Mouse (Mus musculus): ENCODE results near the gene Arhgef11.

Gene Arhgef11

DNA sequence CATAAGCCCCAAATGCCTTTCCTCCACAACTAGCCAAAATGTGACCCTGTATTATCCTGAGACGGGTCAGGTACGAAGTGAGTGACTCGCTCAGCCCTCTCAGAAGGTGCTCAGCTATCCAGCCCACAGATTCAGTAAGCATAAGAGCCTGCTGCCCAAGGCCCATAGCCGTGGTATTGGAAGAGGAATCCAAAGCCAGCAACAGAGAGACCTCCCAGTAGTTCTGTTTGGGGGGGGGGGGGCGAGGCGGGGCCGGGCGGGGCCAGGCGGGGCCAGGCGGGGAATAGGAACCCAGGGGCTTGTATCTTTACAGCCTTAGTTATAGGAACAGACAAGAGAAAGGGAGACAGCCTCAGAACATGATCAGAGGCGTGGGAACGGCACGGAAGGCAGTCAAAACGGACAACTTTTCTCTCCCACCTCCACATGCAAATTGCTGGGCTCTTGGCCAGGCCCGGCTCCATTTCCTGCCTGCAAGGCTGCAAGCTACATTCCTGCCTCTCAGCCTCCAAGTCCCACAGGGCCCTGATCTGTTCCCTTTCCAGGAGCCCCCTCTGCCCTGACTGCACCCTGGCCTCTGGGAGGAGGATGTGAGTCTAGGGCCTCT, 146.4 kb downstream of the Arhgef11 start:
- peak; percentile 74 for DNase-seq

DNA sequence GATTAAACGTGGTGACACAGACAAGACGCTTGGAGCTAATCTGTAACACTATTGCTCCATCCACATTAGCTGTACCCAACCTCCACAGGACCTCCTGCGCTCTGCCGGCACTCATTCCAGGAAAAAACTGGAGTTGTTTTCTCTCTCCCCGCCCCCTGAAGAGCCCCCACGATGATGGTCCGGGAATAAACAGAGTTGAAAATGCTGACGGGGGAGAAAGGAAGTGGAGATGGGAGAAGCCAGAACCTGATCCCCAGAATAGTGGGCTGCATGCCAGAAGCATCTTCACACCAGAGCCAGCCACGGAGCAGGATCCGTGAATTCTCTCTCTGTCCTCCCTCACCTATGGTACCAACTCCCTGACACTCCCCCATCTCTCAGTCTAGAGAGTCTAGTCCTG, 147.1 kb downstream of the Arhgef11 start:
- no peak for DNase-seq

DNA sequence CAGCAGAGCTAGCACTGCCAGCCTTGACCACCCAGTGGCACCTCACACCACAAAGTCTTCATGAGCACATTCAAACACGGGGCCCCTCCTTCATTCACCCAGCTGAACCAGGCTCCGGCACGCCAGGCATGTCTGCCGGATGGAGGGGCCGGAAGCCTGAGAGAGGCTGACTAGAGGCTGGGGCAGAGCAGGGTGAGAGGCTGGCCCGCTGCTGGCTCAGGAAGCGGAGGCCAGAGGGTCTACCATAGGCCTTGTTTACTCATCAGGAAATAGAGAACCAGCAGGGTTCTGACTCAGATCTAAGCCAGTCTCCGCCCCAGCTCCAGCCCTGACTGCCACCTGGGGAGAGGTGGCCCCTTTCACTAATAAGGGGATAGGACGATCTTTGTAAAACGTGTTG, 147.7 kb downstream of the Arhgef11 start:
- DNase-seq = peak; percentile 73

DNA sequence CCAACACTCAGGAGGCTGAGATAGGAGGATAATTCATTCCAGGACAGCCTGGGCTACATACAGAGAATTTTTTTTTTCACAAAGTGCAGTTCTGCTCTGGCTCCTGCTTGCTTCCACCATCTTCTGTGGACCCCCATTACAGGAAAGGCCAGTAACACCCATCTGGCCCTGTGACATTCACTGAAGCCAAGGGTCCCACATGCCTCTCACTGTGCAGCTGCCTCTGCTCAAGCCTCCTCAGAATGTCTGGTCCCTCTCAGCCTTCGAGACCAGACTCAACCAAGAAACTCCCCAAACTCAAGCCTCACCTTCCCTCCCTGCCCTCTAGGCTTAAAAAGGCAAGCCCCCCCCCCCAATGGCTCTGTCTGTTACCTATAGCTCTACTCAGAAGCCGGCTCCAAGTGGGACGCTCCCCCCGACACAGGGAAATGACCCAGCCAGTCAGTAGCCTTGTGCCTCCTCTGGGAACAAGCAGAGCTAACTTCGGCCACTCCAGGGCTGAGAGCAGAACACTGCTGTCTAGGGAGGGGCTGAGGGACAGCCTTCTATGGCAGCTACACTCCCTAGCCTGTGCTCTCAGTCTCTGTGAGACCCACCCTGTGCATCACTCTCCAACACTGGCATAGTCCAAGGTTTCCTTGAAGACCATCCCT, 148.4 kb downstream of the Arhgef11 start:
- DNase-seq = no peak

DNA sequence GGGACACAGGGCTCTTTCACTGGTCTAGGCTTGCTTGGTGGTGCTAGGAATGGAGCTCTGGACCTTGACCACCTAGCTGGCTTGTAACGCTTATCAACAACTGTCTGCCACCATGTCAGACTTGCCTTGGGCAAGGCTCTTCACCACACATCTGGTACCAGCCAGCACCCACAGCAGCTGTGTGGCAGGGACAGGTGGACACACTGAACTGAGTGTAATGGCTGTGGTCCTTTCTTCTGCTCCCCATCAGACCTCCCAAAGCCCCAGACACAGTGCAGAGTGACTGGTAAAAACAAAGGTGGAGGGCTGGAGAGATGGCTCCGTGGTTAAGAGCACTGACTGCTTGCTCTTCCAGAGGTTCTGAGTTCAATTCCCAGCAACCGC, 148.9 kb downstream of the Arhgef11 start:
- DNase-seq = no peak

DNA sequence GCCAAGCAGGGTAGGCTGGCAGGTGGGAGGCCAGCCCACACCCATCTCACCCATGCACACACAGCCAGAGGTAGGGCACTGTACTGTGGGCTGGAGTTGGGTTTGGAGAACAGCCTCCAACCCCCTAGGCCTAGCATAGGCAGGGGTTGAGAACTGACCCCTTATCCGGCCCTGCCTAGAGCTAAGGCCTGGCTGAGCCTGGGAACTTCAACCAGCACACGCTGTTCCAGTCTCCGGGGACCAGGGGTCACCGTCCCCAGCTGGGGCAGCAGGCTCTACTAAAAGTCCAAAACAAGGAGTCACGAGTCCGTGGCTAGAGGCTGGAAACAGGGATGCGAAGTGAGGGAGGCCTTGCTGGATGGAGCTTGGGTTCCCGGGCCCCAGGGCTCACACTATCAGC, 150.4 kb downstream of the Arhgef11 start:
- DNase-seq = peak; percentile 51

DNA sequence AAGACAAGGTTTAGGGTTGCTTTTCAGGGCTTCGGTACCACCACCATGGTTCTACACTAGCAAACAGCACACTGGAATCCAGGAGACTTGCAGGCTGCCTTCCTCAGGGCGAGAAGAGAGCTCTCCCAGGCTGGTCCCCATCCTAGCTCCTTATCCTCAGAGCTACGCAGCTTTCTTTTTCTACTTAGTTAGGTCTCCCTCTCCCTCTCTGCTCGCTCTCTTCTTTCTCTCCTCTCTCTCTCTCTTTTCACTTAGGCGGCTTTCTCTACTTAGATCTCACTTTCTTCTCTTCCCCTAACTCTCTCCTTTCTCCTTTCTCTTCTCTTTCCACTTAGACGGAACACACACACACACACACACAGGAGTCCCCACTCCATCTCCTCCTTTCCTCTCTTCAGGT, 151.1 kb downstream of the Arhgef11 start:
- DNase-seq = no peak

DNA sequence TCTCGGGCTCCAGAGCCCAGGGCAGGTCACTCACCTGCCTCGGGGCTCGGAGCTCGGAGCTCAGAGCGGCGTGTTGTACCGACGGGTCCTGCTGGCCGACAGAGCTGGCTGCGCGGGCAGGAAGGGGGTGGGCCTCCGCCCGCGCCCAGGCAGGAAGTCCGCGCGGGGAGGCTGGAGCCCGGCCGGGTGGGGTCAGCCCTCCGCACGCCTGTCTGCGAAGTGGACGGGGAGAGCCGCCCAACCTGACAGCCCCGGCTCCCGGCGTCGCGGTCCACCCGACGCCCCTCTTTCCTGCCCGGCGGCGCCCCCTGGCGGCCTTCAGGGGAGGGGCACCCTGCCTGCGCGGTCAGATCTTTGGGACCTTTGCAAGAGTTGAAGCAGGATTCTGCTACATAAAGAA, 151.5 kb downstream of the Arhgef11 start:
- peak; percentile 84 for DNase-seq

DNA sequence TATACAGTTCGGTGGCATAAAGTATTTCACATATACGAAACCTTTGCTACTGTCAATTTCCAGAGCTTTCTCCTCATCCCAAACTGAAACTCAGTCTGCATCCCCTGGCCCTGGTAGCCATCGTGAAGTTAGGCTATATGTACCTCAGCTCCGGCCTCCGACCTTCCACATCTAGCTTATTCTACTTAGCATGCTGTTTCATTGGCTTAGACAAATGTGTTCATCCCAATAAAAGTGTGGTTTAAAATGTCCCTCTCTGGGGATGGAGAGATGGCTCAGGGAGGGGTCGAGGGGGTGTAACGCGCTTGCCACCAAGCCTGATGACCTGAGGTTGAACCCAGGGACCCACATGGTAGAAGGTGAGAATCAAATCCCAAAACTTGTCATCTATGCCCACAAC, 152.1 kb downstream of the Arhgef11 start:
- DNase-seq = no peak

DNA sequence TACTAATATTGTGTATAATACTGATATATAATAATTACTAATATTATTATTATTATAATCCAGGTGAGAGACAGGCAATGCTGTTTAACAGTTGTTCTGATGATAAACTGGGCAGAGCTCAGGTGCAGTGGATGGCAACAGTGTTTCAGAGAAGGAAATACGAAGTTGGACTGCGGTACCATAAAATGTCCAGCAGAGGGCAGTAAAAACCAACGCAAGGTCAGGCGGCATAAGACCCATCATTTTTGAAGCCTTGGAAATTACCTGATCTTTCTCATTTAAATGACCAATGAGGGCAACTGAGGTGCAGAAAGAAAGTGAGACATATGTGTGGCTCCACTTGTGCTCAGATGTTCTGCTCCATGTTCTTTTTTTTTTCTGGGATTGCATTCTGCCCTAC, 152.9 kb downstream of the Arhgef11 start:
- DNase-seq = peak; percentile 44

DNA sequence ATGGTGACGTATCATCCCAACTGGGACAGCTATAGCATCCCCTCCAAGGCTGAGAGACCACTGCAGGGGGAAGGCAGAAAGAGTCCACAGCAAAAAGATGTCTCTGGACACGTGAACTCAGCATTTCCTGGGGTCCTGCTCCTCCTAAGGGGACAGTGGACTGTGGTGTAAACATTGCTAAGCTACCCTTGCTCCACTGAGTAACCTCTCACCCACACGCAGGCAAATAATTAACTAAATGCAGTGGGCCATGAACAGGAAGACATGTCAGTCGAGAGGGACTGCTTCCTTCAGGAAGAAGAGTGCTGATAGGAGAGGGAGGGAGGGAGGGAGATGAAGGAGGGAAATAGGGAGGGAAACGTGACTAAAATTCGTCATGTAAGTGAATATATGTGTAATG, 153.7 kb downstream of the Arhgef11 start:
- peak; percentile 82 for DNase-seq

DNA sequence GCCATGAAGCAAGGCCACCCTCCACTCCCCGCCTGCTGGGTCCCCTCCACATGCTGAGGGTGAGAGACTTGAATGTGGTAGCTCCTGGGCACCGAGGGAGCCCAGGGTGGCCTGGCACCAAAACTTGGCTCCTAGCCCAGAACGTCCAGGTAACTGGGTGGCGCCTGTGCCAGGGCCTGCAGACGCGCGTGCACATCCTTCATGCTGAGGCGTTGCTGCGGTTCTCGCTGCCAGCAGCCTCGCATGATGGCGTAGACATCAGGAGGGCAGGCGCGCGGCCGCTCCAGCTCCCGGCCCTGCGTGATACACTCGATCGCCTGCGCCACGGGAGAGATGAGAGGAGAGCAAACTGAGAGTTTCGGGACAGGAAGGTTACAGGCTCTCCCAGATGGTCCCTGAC, 160.9 kb downstream of the Arhgef11 start:
- peak; percentile 42 for DNase-seq

DNA sequence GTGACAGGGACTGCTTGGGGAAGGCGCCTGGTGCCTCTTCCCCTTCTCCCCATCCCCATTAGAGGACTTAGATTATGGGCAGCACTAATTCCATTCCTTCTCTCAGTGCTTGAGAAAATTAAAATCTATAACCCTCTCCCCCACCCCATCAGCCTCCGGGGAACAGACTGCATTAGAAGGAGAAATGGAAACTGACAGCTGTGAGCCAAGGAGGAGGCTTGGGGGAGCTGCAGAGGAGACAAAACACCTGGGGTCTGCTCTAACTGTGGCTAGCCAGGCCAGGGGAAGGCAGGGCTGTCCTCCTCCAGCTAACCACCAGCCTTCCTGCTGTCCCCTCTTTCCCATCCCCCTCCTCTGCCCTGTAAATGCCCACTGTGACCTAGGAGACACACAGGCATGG, 161.7 kb downstream of the Arhgef11 start:
- no peak for DNase-seq

DNA sequence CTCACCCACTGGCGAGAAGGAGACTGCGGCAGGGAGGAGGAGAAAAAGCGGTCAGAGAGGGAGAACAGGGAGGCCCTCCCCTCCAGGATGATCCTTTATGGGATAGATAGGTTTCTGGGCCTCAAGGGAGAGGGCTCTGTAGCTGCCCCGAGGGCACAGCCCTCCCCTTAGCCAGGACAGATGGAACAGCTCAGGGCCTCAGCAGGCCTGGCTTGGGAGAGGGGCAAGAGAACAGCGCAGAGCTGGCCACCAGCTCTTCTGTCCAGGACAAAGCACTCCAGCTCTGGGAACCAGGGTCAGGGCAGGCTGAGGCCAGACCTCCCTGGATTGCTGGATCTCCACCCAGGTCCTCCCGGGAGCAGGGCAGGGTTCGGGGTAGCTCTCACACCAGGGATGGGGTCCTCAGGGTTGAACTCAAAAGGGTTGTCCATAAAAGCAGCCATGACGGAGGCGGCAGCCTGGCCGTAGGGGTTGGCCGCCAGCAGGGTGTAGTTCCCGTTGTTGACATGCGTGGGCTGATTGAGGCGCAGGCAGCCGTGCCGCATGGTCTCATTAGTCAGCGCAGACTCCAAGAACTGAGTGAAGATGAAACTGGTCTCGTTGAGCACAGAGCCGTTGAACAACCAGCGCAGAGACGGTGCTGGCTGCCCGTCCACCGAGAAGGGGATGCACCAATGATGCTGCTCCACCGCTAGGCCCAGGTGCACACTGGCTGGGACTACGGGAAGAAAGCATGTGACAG, 166.1 kb downstream of the Arhgef11 start:
- DNase-seq = no peak

DNA sequence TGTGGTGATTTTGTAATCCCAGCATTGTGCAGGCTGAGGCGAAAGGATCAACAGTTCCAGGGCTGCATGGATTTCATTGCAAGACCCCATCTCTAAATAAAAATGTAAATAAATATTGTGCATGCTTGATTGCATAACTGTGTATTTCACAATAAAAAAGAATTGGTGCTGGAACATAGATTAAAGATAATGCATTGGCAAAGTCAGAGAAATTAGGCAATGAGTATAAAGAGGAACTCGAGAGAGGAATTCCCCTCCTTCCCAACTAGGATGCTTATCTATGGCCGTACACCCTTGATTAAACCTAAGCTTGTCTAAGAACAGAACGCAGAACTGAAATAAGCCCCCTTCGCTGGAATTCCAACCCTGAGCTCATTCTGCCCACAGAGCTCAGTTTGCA, 167.8 kb downstream of the Arhgef11 start:
- DNase-seq = no peak

DNA sequence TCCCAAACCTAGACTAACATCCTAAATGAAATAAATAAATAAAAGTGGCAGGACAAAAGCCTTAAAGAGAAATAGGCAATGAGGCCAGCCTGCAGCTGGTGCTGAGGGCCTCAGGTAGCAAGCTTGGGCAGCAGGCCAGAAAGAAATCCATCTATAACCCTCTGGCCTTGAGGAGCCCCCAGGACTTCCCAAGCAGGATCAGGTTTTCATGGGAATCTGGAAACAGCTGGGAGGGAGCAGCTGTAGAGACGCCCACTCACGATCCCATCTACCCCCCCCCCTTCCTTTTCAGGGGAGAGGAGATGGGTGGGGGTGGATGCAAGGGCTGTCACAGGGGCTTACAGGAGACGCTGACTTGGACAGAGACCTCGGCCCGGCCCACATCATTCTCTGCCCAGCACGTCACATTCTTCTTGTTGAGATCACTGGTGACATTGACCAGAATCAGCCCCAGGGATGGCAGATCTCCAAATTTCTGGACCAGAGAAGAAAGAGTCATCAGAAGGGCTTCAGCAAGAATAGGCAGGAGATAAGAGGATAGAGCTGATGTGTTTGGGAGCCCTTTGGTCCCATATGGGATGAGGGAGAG, 168.4 kb downstream of the Arhgef11 start:
- DNase-seq = no peak
